Mouse (Mus musculus) MEL (cell line): ENCODE measurements around the gene C3.

Source experiments
- CTCF ChIP-seq, 3 experiments: IDR thresholded peaks in 2 of 3; conservative IDR thresholded peaks in 1 of 3; 2 replicates each; pipeline ENCODE4 v1.5.1; 2011 to 2012; ENCODE audit warnings: low read length in 3 of 3, low read depth in 2 of 3, mild to moderate bottlenecking in 2 of 3, improper control_type of control experiment in 1 of 3, inconsistent platforms in 1 of 3, mixed read lengths in 1 of 3, moderate library complexity in 1 of 3; ENCODE audit not compliant: control insufficient read depth in 1 of 3, insufficient read depth in 1 of 3, poor library complexity in 1 of 3, severe bottlenecking in 1 of 3
- EP300 ChIP-seq, 2 experiments: IDR thresholded peaks; 2 replicates each; pipeline ENCODE4 v1.6.1; 2011; ENCODE audit warnings: improper control_type of control experiment in 2 of 2, low read length in 2 of 2, low read depth in 1 of 2, mild to moderate bottlenecking in 1 of 2
- MAFK ChIP-seq: IDR thresholded peaks from 2 replicates; pipeline ENCODE4 v1.6.1; 2011; ENCODE audit warnings: low read depth, mild to moderate bottlenecking, low read length, improper control_type of control experiment, borderline replicate concordance
- POLR2A ChIP-seq, 2 experiments: IDR thresholded peaks; 2 replicates each; pipeline ENCODE4 v1.6.1; 2011 to 2012; ENCODE audit warnings: low read length in 2 of 2, mild to moderate bottlenecking in 2 of 2, control low read depth in 1 of 2, improper control_type of control experiment in 1 of 2, low read depth in 1 of 2, moderate library complexity in 1 of 2; ENCODE audit not compliant: control insufficient read depth in 1 of 2, insufficient read depth in 1 of 2, poor library complexity in 1 of 2
- RCOR1 ChIP-seq: IDR thresholded peaks from 2 replicates; pipeline ENCODE4 v1.6.1; 2012; ENCODE audit warnings: low read depth, mild to moderate bottlenecking, inconsistent platforms, low read length, improper control_type of control experiment
- TAL1 ChIP-seq: IDR thresholded peaks from 2 replicates; pipeline ENCODE4 v1.6.1; 2012; ENCODE audit warnings: mild to moderate bottlenecking, inconsistent platforms, low read length, moderate library complexity, mixed read lengths
- USF2 ChIP-seq, 2 experiments: IDR thresholded peaks; 2 replicates each; pipeline ENCODE4 v1.6.1; 2011 to 2012; ENCODE audit warnings: improper control_type of control experiment in 2 of 2, low read length in 2 of 2, borderline replicate concordance in 1 of 2, inconsistent platforms in 1 of 2, low read depth in 1 of 2, mild to moderate bottlenecking in 1 of 2; ENCODE audit not compliant: insufficient read depth in 1 of 2

GRCm38 (mm10) chr17:57261796-57262195 is 33.9 kb upstream of the C3 start:
- TF ChIP-seq EP300 (IDR thresholded peaks at IDR 0.05; ENCODE audit: low read depth in 1 of 2, low read length in 2 of 2) (no peak), MAFK (no peak), CTCF (IDR thresholded peaks at IDR 0.05 in 2 of 3, conservative IDR thresholded peaks at IDR 0.05 in 1 of 3; ENCODE audit: control insufficient read depth in 1 of 3, insufficient read depth in 1 of 3, low read depth in 2 of 3, low read length in 3 of 3, poor library complexity in 1 of 3, severe bottlenecking in 1 of 3) (no peak), POLR2A (IDR thresholded peaks at IDR 0.05; ENCODE audit: control insufficient read depth in 1 of 2, insufficient read depth in 1 of 2, low read depth in 1 of 2, low read length in 2 of 2, poor library complexity in 1 of 2) (no peak), TAL1 (no peak), RCOR1 (no peak), USF2 (IDR thresholded peaks at IDR 0.05; ENCODE audit: borderline replicate concordance in 1 of 2, insufficient read depth in 1 of 2, low read depth in 1 of 2, low read length in 2 of 2) (no peak)
